Mouse (Mus musculus): ENCODE measurements around the gene Tomm22. TPM values are rescaled to one million over a fixed set of nuclear protein-coding genes. Genes with fewer than 3 reads are reported as not detected.

Tomm22 gene
- 261 and 264 TPM in 2 replicates for polyA plus RNA-seq (2016; fragmentation: Nextera tagmentation; extraction: Ambion mirVana)

DNA sequence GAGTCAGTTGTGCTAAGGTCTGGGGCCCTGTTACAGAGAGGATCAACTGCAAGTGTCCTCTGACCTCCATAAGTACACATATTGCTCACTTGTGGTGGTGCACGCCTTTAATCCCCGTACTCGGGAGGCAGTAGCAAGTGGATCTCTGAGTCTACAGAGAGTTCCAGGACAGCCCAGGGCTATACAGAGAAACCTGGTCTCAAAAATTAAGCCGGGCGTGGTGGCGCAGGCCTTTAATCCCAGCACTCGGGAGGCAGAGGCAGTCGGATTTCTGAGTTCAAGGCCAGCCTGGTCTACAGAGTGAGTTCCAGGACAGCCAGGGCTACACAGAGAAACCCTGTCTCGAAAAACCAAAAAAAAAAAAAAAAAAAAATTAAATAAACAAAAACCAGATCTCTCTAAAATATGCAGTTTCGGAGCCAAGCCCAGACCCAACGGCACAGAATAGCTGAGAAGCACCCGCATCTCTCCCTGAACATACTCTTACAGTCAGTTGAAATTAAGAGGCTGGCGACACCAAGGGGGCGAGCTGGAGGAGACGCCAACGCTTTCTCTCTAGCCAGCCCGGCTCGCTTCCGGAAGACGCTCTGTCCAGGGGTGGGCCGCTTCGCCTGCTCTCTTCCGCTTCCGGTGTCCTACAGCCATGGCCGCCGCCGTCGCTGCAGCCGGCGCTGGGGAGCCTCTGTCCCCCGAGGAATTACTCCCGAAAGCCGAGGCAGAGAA, at the start of gene Tomm22:
Gene Tomm22 (plus strand): TSS at position 613 of the 723 bp plus-strand sequence.
- Histone ChIP-seq H3K36me3 (peaks cover 47% of the 10 kb centered on the region), H3K4me3 (peak within 1 kb of the TSS; percentile 97), H3K4me2 (replicated peaks) (peak within 1 kb of the TSS; percentile 78), H3K9ac (peak within 1 kb of the TSS; percentile 81), H3K27ac (no peak within 1 kb of the TSS), H3K9me3 (no peaks in the 10 kb centered on the region), H3K27me3 (replicated peaks) (no peaks in the 10 kb centered on the region), H3K4me1 (peaks cover 5% of the 10 kb centered on the region)
- peak; percentile 98 for ATAC-seq (ENCODE audit: low FRiP score, low read depth)
- WGBS: 21% methylated on average over 33 of the region's 33 CpGs

DNA sequence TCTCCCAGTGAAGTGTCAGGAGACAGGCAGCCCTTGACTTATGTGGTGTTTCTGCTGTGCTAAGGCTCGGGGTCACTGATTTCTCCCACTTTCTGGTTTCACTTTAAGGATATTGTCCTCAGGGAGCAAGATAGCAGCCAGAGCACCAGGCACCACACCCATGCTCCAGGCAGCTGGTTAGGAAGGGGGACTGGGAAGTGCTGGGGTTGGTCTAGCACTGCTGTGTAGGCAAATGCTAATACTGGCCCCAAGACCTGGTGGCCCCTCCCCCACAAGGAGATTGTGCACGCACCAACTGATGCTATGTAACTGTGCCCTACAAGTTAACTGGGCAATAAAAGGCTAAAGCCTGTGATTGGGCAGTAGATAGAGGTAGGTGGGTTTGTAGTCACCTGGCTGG, 40.2 kb upstream of the Tomm22 start:
- H3K9ac ChIP-seq: no peak overlapping the region
- no peak overlapping the region for H3K4me2 ChIP-seq (replicated peaks)
- no peak for ATAC-seq (ENCODE audit: low FRiP score, low read depth)
- H3K4me3 ChIP-seq: no peak overlapping the region
- WGBS: 75% methylated on average over 2 of the region's 2 CpGs
- H3K27me3 ChIP-seq (replicated peaks): no peaks in the 10 kb centered on the region
- H3K9me3 ChIP-seq: no peaks in the 10 kb centered on the region
- H3K27ac ChIP-seq: no peak overlapping the region
- H3K4me1 ChIP-seq: no peaks in the 10 kb centered on the region
- peaks cover 88% of the 10 kb centered on the region for H3K36me3 ChIP-seq

DNA sequence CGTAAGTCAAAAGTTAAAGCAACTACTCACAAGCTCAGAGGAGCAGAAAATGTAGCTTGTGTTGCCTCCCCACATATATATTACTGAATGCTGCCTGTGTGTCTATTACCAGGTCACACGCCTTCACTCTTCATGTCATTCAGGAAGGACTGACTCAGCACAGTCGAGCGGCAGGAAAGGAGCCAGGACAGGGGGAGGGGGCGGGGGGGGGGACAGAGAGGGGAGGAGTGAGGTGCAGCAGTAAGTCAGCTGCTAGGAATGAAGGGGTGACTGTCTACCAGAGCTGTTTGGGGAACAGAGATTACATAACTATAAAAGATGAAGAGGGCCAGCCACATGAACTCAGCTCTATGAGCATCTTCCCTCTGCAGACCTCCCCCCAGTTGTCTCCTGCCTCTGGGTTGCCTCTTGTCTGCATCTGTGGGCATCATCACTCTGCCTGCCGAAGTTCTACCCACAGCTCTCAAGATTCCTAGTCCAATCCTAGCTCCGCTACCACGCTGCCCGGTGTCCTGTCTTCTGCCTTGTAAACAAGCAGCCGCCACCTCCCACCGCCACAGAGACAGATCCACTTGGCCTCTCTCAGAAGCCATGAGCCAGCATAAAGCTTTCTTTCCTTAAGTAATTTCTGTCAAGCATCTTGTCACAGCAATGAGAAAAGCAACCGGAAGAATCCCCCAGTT, 29.4 kb upstream of the Tomm22 start:
- ATAC-seq (ENCODE audit: low FRiP score, low read depth): no peak
- Histone ChIP-seq H3K9ac (no peak overlapping the region), H3K27ac (no peak overlapping the region), H3K27me3 (replicated peaks) (no peaks in the 10 kb centered on the region), H3K36me3 (peaks cover 60% of the 10 kb centered on the region), H3K4me1 (no peaks in the 10 kb centered on the region), H3K4me2 (replicated peaks) (no peak overlapping the region), H3K9me3 (no peaks in the 10 kb centered on the region), H3K4me3 (no peak overlapping the region)
- 83% methylated on average over 12 of the region's 12 CpGs for WGBS

DNA sequence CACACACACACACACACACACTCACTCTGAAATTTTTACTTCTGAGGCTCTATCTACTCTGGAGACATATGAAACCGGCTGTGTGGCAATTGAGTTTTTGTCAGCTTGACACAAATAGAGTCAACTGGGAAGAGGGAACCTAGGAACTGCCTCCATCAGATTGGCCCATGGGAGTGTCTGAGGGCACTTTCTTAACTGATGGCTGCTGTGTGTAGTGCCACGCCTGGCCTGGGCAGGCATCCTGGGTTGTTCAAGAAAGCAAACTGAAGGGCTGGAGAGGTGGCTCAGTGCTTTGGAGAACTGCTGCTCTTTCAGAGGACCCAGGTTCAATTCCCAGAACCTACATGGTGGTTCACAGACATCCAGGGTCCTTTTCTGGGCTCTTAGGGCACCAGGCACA, 25.2 kb upstream of the Tomm22 start:
- no peak overlapping the region for H3K4me2 ChIP-seq (replicated peaks)
- WGBS: 86% methylated on average over 2 of the region's 2 CpGs
- no peak overlapping the region for H3K27ac ChIP-seq
- H3K9ac ChIP-seq: no peak overlapping the region
- H3K27me3 ChIP-seq (replicated peaks): no peaks in the 10 kb centered on the region
- H3K4me3 ChIP-seq: no peak overlapping the region
- no peaks in the 10 kb centered on the region for H3K4me1 ChIP-seq
- no peaks in the 10 kb centered on the region for H3K9me3 ChIP-seq
- no peak for ATAC-seq (ENCODE audit: low FRiP score, low read depth)
- peaks cover 60% of the 10 kb centered on the region for H3K36me3 ChIP-seq

DNA sequence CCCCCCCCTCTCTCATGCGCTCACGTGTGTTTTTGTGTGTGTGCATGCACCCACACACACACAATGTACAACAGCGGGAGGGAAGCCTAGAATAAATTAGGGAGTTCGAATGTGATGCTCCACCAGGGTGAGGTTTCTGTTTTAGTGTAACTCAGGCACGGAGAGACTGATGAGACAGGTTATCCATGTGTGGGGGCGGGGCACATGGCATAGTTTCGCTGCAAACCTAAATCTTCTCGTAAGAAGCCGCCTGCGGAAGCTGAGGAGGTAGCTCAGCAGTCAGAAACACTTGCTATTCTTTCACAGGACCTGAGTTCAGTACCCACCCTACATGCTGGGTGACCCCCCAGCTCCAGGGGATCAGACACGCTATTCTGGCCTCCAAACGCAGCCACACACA, 22.5 kb upstream of the Tomm22 start:
- no peaks in the 10 kb centered on the region for H3K9me3 ChIP-seq
- no peaks in the 10 kb centered on the region for H3K27me3 ChIP-seq (replicated peaks)
- H3K4me3 ChIP-seq: no peak overlapping the region
- no peak overlapping the region for H3K4me2 ChIP-seq (replicated peaks)
- peaks cover 39% of the 10 kb centered on the region for H3K36me3 ChIP-seq
- no peak for ATAC-seq (ENCODE audit: low FRiP score, low read depth)
- no peak overlapping the region for H3K27ac ChIP-seq
- no peaks in the 10 kb centered on the region for H3K4me1 ChIP-seq
- no peak overlapping the region for H3K9ac ChIP-seq
- WGBS: 89% methylated on average over 12 of the region's 12 CpGs

DNA sequence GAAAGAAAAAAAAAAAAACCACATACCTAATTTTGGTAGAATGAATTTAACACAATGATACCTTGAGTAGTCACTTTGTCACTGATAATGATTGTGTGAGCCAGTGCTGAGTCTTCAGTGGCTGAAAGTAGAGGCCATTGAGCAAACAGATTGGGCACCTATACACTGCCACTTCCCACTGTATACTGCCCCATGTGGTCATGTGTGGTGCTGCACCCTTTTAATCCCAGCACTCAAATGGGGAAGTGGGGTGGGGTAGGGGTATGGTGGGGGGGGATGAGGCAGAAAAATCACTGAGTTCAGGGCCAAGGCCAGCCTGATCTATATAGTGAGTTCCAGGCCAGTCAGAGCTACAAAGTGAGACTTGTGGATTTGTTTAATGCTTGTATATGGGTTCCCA, 20.1 kb upstream of the Tomm22 start:
- Histone ChIP-seq H3K36me3 (peaks cover 30% of the 10 kb centered on the region), H3K27ac (no peak overlapping the region), H3K27me3 (replicated peaks) (no peaks in the 10 kb centered on the region), H3K4me2 (replicated peaks) (no peak overlapping the region), H3K9ac (no peak overlapping the region), H3K4me1 (no peaks in the 10 kb centered on the region), H3K4me3 (no peak overlapping the region), H3K9me3 (no peaks in the 10 kb centered on the region)
- no peak for ATAC-seq (ENCODE audit: low FRiP score, low read depth)

DNA sequence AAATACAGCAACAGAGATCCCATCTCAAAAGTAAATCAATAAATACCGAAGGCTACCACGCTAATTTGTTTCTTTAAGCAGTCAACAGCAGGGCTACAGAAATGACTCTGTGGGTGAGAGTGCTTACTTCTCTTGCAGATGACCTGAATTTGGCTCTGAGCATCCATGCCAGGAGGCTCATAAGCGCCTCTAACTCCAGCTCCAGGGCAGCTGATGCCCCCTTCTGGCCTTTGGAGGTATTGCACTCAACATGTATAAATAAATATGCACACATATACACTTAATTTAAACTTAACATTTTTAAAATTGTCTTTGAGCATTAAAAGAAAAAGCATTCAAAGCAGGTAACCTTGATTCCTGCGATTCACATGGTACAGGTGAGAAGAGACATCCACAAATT, 19.2 kb upstream of the Tomm22 start:
- Histone ChIP-seq H3K27ac (no peak overlapping the region), H3K4me1 (no peaks in the 10 kb centered on the region), H3K4me2 (replicated peaks) (no peak overlapping the region), H3K9ac (no peak overlapping the region), H3K9me3 (no peaks in the 10 kb centered on the region), H3K36me3 (peaks cover 27% of the 10 kb centered on the region), H3K4me3 (no peak overlapping the region), H3K27me3 (replicated peaks) (no peaks in the 10 kb centered on the region)
- ATAC-seq (ENCODE audit: low FRiP score, low read depth): no peak
- WGBS: 80% methylated on average over 4 of the region's 4 CpGs

DNA sequence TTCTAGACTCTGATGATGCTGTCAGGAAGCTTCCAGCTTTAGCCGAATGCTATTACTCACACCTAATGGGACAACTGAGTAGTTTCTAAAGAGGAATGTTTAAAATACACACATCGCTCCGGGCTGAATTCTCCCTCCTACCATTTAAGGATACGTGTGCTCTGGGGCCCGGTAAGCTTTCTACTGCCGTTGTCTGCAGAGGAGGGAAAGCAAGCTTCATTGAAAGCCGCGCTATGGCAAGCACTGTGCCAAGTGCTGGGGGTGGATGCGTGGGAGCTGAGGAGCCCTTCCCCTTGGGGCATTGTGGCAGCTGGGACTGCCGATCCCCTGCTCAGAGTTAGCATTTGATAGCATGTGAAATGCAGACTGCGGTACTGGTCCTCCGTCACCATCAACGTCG, 14.2 kb upstream of the Tomm22 start:
- Histone ChIP-seq H3K4me2 (replicated peaks) (no peak overlapping the region), H3K36me3 (peaks cover 4% of the 10 kb centered on the region), H3K4me1 (peaks cover 6% of the 10 kb centered on the region), H3K4me3 (no peak overlapping the region), H3K27me3 (replicated peaks) (no peaks in the 10 kb centered on the region), H3K9ac (no peak overlapping the region), H3K27ac (no peak overlapping the region), H3K9me3 (no peaks in the 10 kb centered on the region)
- ATAC-seq (ENCODE audit: low FRiP score, low read depth): no peak
- WGBS: 90% methylated on average over 14 of the region's 14 CpGs

DNA sequence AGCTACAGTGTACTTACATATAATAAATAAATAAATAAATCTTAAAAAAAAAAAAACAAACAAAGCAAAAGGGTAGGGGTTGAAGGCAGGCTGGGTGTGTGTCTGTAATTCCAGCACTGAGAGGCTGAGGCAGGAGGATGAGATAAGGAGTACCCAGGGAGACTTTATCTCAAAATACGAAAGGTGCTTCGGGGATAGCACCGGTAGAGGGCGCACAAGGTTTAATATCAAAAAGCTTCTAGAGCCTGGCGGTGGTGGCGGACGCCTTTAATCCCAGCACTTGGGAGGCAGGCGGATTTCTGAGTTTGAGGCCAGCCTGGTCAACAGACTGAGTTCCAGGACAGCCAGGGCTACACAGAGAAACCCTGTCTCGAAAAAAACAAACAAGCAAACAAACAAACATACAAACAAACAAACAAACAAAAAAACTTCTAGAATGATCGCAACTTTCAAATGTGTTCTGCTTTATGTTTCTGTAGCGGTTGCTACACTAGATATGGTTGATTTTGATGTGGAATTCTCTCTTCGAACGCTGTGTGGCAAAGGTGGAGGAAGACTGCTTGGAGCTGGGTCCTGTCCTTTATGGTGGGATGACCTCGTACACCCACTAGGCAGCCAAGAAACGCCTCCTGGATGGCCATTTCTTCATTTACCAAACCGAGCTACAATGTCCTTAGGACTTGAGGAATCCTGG, 12.7 kb upstream of the Tomm22 start:
- Histone ChIP-seq H3K4me2 (replicated peaks) (peak overlapping the region; percentile 80), H3K27me3 (replicated peaks) (no peaks in the 10 kb centered on the region), H3K9ac (peak overlapping the region; percentile 79), H3K36me3 (peaks cover 8% of the 10 kb centered on the region), H3K9me3 (no peaks in the 10 kb centered on the region), H3K27ac (peak overlapping the region; percentile 86; the same call in 1 of the 2 replicates), H3K4me1 (peaks cover 6% of the 10 kb centered on the region), H3K4me3 (peak overlapping the region; percentile 61)
- 3% methylated on average over 16 of the region's 16 CpGs for WGBS
- no peak; the same call in 1 of the 2 replicates for ATAC-seq (ENCODE audit: low FRiP score, low read depth)

DNA sequence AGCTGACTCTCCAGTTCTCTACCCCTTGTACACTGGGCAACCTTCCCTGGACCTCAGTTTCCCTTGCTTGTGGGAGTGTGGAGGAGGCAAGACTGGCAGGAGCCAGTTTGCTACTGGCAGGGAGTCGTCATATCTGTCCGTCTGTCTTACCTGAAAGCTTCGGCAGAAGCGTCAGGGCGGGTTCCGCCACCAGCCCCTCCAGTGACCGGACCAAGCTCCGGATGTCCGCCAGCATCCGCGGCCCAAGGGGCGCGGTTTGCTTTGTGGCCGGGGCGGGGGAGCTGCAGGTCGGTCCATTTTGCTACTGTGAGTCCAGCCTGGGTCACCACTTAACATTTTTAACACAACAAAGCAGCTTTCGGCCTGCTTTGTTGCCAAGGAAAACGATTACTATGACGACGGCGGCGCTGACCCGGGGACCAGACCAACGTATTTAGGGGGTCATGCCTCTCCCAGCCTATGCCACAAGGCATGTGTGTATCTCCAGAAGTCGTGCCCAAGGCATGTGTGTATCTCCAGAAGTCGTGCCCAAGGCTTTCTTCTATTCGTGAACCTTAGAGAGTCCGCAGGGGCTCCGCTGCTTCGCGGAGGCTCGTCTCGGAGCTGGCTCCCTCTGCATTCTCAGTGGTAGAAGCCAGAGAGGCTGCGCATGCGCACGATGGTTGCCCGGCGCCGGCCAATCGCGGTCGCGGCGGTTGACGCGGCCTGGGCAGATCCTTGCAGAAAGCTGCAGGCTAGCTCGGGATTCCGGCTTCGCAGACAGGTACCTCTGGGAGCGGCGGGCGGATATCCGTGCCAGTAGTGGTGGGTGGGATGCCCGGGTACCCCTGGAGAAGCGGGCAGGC, 11.9 kb upstream of the Tomm22 start, which contains the start of the genes Fam227a and Cby1:
Gene Fam227a (minus strand): TSS at position 426 of the 845 bp plus-strand sequence.
Gene Cby1 (plus strand): TSS at position 669 of the 845 bp plus-strand sequence.
- Histone ChIP-seq H3K27me3 (replicated peaks) (no peaks in the 10 kb centered on the region), H3K27ac (peak within 1 kb of the TSS; percentile 86), H3K4me3 (peak within 1 kb of the TSS; percentile 61), H3K9ac (peak within 1 kb of the TSS; percentile 79), H3K36me3 (peaks cover 8% of the 10 kb centered on the region), H3K9me3 (no peaks in the 10 kb centered on the region), H3K4me2 (replicated peaks) (peak within 1 kb of the TSS; percentile 80), H3K4me1 (peaks cover 6% of the 10 kb centered on the region)
- peak; percentile 85 for ATAC-seq (ENCODE audit: low FRiP score, low read depth)
- WGBS: under 1% methylated on average over 55 of the region's 55 CpGs

DNA sequence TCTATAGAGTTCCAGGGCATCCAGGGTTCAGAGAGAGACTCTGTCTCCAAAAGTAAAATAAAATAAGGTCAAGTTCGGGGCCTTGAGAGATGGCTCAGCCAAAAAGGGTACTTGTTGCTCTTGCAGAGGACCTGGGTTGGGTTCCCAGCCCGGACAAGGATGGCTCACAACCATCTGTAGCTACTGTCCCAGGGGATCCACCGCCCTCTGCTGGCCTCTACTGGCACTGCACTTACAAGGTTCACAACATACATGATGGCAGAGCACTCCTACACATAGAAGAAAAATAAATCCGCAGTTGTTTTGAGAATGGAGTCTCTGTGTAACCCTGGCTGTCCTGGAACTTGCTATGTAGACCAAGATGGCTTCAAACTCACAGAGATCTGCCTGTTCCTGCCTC, 8.8 kb upstream of the Tomm22 start:
- H3K4me2 ChIP-seq (replicated peaks): no peak overlapping the region
- no peak for ATAC-seq (ENCODE audit: low FRiP score, low read depth)
- H3K4me1 ChIP-seq: peaks cover 6% of the 10 kb centered on the region
- H3K9me3 ChIP-seq: no peaks in the 10 kb centered on the region
- WGBS: 76% methylated on average over 4 of the region's 4 CpGs
- no peak overlapping the region for H3K27ac ChIP-seq
- H3K27me3 ChIP-seq (replicated peaks): no peaks in the 10 kb centered on the region
- H3K9ac ChIP-seq: no peak overlapping the region
- no peak overlapping the region for H3K4me3 ChIP-seq
- peaks cover 22% of the 10 kb centered on the region for H3K36me3 ChIP-seq
